ENCODE assay signal across 8 mouse cellular contexts in the genomic region with DNA sequence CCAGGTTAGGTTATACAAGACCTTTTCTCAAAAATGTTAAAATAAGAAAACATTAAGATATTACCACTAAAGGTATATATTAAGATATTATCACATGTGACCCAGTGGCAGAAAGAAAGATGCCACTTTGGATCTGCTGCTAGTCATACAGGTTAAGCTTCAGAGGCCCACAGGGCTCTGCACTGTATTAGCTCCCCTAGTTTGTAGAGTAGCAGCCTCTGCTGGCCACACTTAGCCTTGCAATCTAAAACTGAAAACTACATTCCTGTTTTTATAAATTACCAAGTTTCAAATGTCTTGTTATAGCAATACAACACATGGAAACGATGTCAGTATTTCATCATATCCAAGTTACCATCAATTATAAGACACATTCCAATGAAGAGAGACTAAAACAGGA. TPM values are rescaled to one million over a fixed set of nuclear protein-coding genes. Genes with fewer than 3 reads are reported as not detected.
DNase-seq lines count a peak whose midpoint lies in the region; ATAC-seq and TF ChIP-seq lines count a peak whose summit lies in the region.

No protein-coding gene starts in this region.

- no peak for DNase-seq in hindbrain, embryonic 10.5 days (ENCODE audit: low spot score)
- peak; percentile 49 for DNase-seq in ES-CJ7 (ENCODE audit: low read depth, low spot score)
- DNase-seq in brain, embryonic 14.5 days (ENCODE audit: low read depth) = peak; percentile 60
- peak; percentile 16 for DNase-seq in limb, embryonic 14.5 days (ENCODE audit: low spot score)
- peak; percentile 20 for DNase-seq in retina, adult 2 months (ENCODE audit: low read depth, low spot score)
- DNase-seq in yolk sac, embryonic 10.5 days (ENCODE audit: low spot score) = no peak

- no peak overlapping the region for H3K4me3 ChIP-seq in hindbrain, embryonic 13.5 days
- H3K4me3 ChIP-seq in hindbrain, embryonic 10.5 days = no peak overlapping the region
- H3K4me3 ChIP-seq in limb, embryonic 14.5 days (replicated peaks; ENCODE audit: low read length) = no peak overlapping the region

- no peak overlapping the region for H3K4me2 ChIP-seq in hindbrain, embryonic 13.5 days
- no peak overlapping the region for H3K4me2 ChIP-seq in limb, embryonic 14.5 days (replicated peaks; ENCODE audit: low read depth, low read length, severe bottlenecking)

- no peaks in the 10 kb centered on the region for H3K27me3 ChIP-seq in hindbrain, embryonic 13.5 days
- no peaks in the 10 kb centered on the region for H3K27me3 ChIP-seq in hindbrain, embryonic 10.5 days (ENCODE audit: insufficient read depth, poor library complexity, severe bottlenecking)
- H3K27me3 ChIP-seq in limb, embryonic 14.5 days (ENCODE audit: control insufficient read depth, insufficient read depth, low read length) = no peaks in the 10 kb centered on the region

- peak; percentile 65; the same call in 1 of the 2 replicates for TF ChIP-seq CTCF in brain, embryonic 14.5 days (IDR thresholded peaks at IDR 0.05; ENCODE audit: borderline replicate concordance, extremely low read depth, insufficient read depth, insufficient read length)

- peaks cover 25% of the 10 kb centered on the region for H3K36me3 ChIP-seq in hindbrain, embryonic 13.5 days
- peaks cover 39% of the 10 kb centered on the region for H3K36me3 ChIP-seq in hindbrain, embryonic 10.5 days
- H3K36me3 ChIP-seq in limb, embryonic 14.5 days (ENCODE audit: control insufficient read depth, insufficient read depth, low read length) = peaks cover 18% of the 10 kb centered on the region

- no peak for TF ChIP-seq POLR2A in brain, embryonic 14.5 days (IDR thresholded peaks at IDR 0.05; ENCODE audit: borderline replicate concordance, extremely low read depth, insufficient read depth, insufficient read length, poor library complexity, severe bottlenecking)
- no peak for TF ChIP-seq POLR2A in limb, embryonic 14.5 days (IDR thresholded peaks at IDR 0.05; ENCODE audit: borderline replicate concordance, extremely low read depth, insufficient read depth, insufficient read length)

- H3K9ac ChIP-seq in hindbrain, embryonic 13.5 days = no peak overlapping the region
- no peak overlapping the region for H3K9ac ChIP-seq in limb, embryonic 14.5 days (ENCODE audit: low read depth, low read length, severe bottlenecking)

- H3K27ac ChIP-seq in hindbrain, embryonic 13.5 days = no peak overlapping the region
- no peak overlapping the region for H3K27ac ChIP-seq in hindbrain, embryonic 10.5 days
- H3K27ac ChIP-seq in limb, embryonic 14.5 days (replicated peaks; ENCODE audit: low read depth, low read length) = no peak overlapping the region

- no peaks in the 10 kb centered on the region for H3K9me3 ChIP-seq in hindbrain, embryonic 13.5 days
- no peaks in the 10 kb centered on the region for H3K9me3 ChIP-seq in hindbrain, embryonic 10.5 days
- H3K9me3 ChIP-seq in limb, embryonic 14.5 days (ENCODE audit: control insufficient read depth, low read length) = no peaks in the 10 kb centered on the region

- 80% methylated on average over 1 of the region's 1 CpGs for WGBS in hindbrain, embryonic 13.5 days
- 79% methylated on average over 1 of the region's 1 CpGs for WGBS in hindbrain, embryonic 10.5 days
- WGBS in limb, embryonic 14.5 days = 64% methylated on average over 1 of the region's 1 CpGs

- ATAC-seq in hindbrain, embryonic 13.5 days (ENCODE audit: low FRiP score) = peak; percentile 71; the same call in 1 of the 2 replicates
- ATAC-seq in hematopoietic stem cell, adult 5-6 weeks (replicated peaks in 1 of 2; ENCODE audit: insufficient read depth in 1 of 2, low FRiP score in 2 of 2, low TSS enrichment in 1 of 2, low read depth in 1 of 2, poor library complexity in 2 of 2, severe bottlenecking in 2 of 2) = peak; percentile 76 to 77
- ATAC-seq in limb, embryonic 14.5 days (ENCODE audit: low FRiP score, low read depth) = peak; percentile 70

- H3K4me1 ChIP-seq in hindbrain, embryonic 13.5 days (replicated peaks) = no peaks in the 10 kb centered on the region
- no peaks in the 10 kb centered on the region for H3K4me1 ChIP-seq in hindbrain, embryonic 10.5 days (replicated peaks)
- H3K4me1 ChIP-seq in limb, embryonic 14.5 days (ENCODE audit: control insufficient read depth, insufficient read depth, low read length) = no peaks in the 10 kb centered on the region

RNA-seq across cellular contexts. Expression of a gene that starts 26.2 kb away (rescaled TPM):
- polyA plus RNA-seq in hindbrain, embryonic 13.5 days (2015; fragmentation: Nextera tagmentation; extraction: Ambion mirVana) = 18.5 and 19.0 TPM in 2 replicates
- 31.8 and 40.4 TPM in 2 replicates for polyA plus RNA-seq in hindbrain, embryonic 10.5 days (2016; fragmentation: Nextera tagmentation; extraction: Ambion mirVana)
- polyA plus RNA-seq in brain, embryonic 14.5 days (2012; rRNA removed) = 10.6 and 13.5 TPM in 2 replicates
- 4.3 and 5.5 TPM in 2 replicates for total RNA-seq in hematopoietic stem cell, adult 5-6 weeks (2017)
- polyA plus RNA-seq in limb, embryonic 14.5 days (2012; rRNA removed) = 5.4 and 6.1 TPM in 2 replicates
- 12.1 and 12.8 TPM in 2 replicates for polyA plus RNA-seq in limb, embryonic 14.5 days (2014; fragmentation: Nextera tagmentation; extraction: Ambion mirVana)

Comparison
In these comparisons a context has a peak if more than half of its experiments do, and no peak if none do; other contexts are left out.
1. DNase-seq: peak in ES-CJ7 (single experiment), brain, embryonic 14.5 days (single experiment), limb, embryonic 14.5 days (single experiment) and retina, adult 2 months (single experiment); none in hindbrain, embryonic 10.5 days (single experiment) and yolk sac, embryonic 10.5 days (single experiment).
2. Peak in every context shown above with its lines, with median percentiles within 50 percentile points of each other: ATAC-seq.